Mouse (Mus musculus): ENCODE data around the gene Taar8b. TPM values are rescaled to one million over a fixed set of nuclear protein-coding genes. Genes with fewer than 3 reads are reported as not detected.
"Not testable (repeated sequence)": the region's sequence is repeated elsewhere in the genome, so short reads cannot be mapped to it uniquely, and the experiment has no call there.

Taar8b gene
- polyA plus RNA-seq, 1 experiment from 2014 or later = not detected

GRCm38 (mm10) chr10:24111116-24111778, 19.2 kb upstream of the Taar8b start:
- 35% methylated on average over 6 of the region's 6 CpGs for WGBS (ENCODE audit: insufficient replicate concordance)
- H3K4me2 ChIP-seq (ENCODE audit: low read depth, low read length) = no peak overlapping the region
- no peaks in the 10 kb centered on the region for H3K36me3 ChIP-seq (replicated peaks; ENCODE audit: insufficient read depth, low read length)
- ATAC-seq (peak; percentile 38; the same call in 1 of the 2 replicates), DNase-seq (peak; percentile 57)
- no peaks in the 10 kb centered on the region for H3K27me3 ChIP-seq (ENCODE audit: insufficient read depth, low read length)
- no peaks in the 10 kb centered on the region for H3K9me3 ChIP-seq (ENCODE audit: low read length)
- H3K4me1 ChIP-seq (ENCODE audit: insufficient read depth) = no peaks in the 10 kb centered on the region
- H3K27ac ChIP-seq (ENCODE audit: low read depth) = no peak overlapping the region
- H3K9ac ChIP-seq (replicated peaks) = no peak overlapping the region
- no peak overlapping the region for H3K4me3 ChIP-seq (ENCODE audit: low read depth, low read length)
- TF ChIP-seq CTCF (IDR thresholded peaks at IDR 0.05; ENCODE audit: low read depth) (peak; percentile 81), EP300 (IDR thresholded peaks at IDR 0.05; ENCODE audit: low read depth) (no peak)

- H3K9ac ChIP-seq (replicated peaks); H3K27ac ChIP-seq (ENCODE audit: low read depth); H3K4me2 ChIP-seq (ENCODE audit: low read depth, low read length); H3K36me3 ChIP-seq (replicated peaks; ENCODE audit: insufficient read depth, low read length); ATAC-seq; DNase-seq; H3K4me1 ChIP-seq (ENCODE audit: insufficient read depth); H3K27me3 ChIP-seq (ENCODE audit: insufficient read depth, low read length); H3K4me3 ChIP-seq (ENCODE audit: low read depth, low read length); H3K9me3 ChIP-seq (ENCODE audit: low read length): not testable (repeated sequence)
- 83% methylated on average over 8 of the region's 8 CpGs for WGBS (ENCODE audit: insufficient replicate concordance)
Observed at GRCm38 (mm10) chr10:24109434-24109833, 17.3 kb upstream of the Taar8b start, which contains the start of gene Taar9. Gene Taar9 (minus strand): TSS chr10:24109534.

DNA sequence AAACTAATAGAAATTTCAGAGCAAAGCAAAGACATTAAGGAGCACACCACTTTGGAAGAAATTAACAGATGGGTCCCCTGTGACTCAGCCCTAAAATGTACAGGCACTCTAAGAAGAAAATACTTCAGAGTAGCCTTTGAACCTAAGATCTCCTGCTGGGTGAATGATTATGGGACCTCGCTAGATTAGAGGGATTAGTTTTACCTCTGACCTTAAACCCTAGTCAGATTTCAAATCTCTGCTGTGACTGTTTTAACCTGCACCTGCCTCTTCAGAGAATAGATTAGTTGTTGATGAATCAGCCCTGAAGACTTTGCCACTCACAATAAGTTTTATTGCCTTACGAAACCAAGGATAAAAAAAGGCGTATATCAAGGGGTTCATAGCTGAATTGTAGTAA, 16.1 kb upstream of the Taar8b start:
- Histone ChIP-seq H3K4me2 (ENCODE audit: low read depth, low read length) (no peak overlapping the region), H3K36me3 (replicated peaks; ENCODE audit: insufficient read depth, low read length) (no peaks in the 10 kb centered on the region), H3K27me3 (ENCODE audit: insufficient read depth, low read length) (no peaks in the 10 kb centered on the region), H3K4me3 (ENCODE audit: low read depth, low read length) (no peak overlapping the region), H3K4me1 (ENCODE audit: insufficient read depth) (no peaks in the 10 kb centered on the region), H3K9me3 (ENCODE audit: low read length) (no peaks in the 10 kb centered on the region), H3K9ac (replicated peaks) (no peak overlapping the region), H3K27ac (ENCODE audit: low read depth) (no peak overlapping the region)
- WGBS (ENCODE audit: insufficient replicate concordance) = 64% methylated on average over 3 of the region's 3 CpGs
- TF ChIP-seq CTCF (IDR thresholded peaks at IDR 0.05; ENCODE audit: low read depth) (no peak), EP300 (IDR thresholded peaks at IDR 0.05; ENCODE audit: low read depth) (no peak)
- no peak for DNase-seq
- ATAC-seq = no peak

- H3K27me3 ChIP-seq (ENCODE audit: insufficient read depth, low read length) = no peaks in the 10 kb centered on the region
- H3K9ac ChIP-seq (replicated peaks) = no peak overlapping the region
- no peak for ATAC-seq
- no peak for DNase-seq
- WGBS (ENCODE audit: insufficient replicate concordance) = 34% methylated on average over 5 of the region's 5 CpGs
- H3K4me3 ChIP-seq (ENCODE audit: low read depth, low read length) = no peak overlapping the region
- no peaks in the 10 kb centered on the region for H3K9me3 ChIP-seq (ENCODE audit: low read length)
- no peak for TF ChIP-seq CTCF (IDR thresholded peaks at IDR 0.05; ENCODE audit: low read depth)
- TF ChIP-seq EP300 (IDR thresholded peaks at IDR 0.05; ENCODE audit: low read depth) = no peak
- no peaks in the 10 kb centered on the region for H3K4me1 ChIP-seq (ENCODE audit: insufficient read depth)
- no peaks in the 10 kb centered on the region for H3K36me3 ChIP-seq (replicated peaks; ENCODE audit: insufficient read depth, low read length)
- no peak overlapping the region for H3K4me2 ChIP-seq (ENCODE audit: low read depth, low read length)
- H3K27ac ChIP-seq (ENCODE audit: low read depth) = no peak overlapping the region
Observed at GRCm38 (mm10) chr10:24107747-24108146, 15.7 kb upstream of the Taar8b start.

DNA sequence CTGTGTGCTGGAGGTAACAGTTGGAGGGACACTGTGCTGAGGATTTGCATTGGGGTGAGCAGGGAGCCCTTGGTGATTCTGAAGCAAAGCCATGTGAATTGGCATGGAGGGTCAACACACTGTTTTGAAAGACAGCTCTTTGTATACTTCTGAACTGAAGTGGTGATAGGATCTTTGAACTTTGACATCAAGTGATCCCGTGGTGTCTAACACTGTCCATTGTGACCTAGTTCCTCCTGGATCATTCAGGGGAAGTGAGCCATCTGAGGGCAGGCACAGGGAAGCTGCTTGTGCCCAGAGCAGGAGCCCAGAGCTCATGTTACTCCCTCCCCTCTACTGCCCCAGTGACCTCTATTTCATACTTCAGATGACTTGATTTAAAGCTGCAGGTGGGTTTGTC, 11.2 kb upstream of the Taar8b start:
- not testable (repeated sequence) for H3K9ac ChIP-seq (replicated peaks); H3K36me3 ChIP-seq (replicated peaks; ENCODE audit: insufficient read depth, low read length); DNase-seq; H3K4me3 ChIP-seq (ENCODE audit: low read depth, low read length); H3K27me3 ChIP-seq (ENCODE audit: insufficient read depth, low read length); H3K4me2 ChIP-seq (ENCODE audit: low read depth, low read length); H3K4me1 ChIP-seq (ENCODE audit: insufficient read depth); H3K9me3 ChIP-seq (ENCODE audit: low read length)
- peak; percentile 94 for ATAC-seq
- peak overlapping the region; percentile 22; the same call in 1 of the 2 replicates for H3K27ac ChIP-seq (ENCODE audit: low read depth)
- WGBS (ENCODE audit: insufficient replicate concordance) = 5% methylated on average over 1 of the region's 1 CpGs

- H3K27me3 ChIP-seq (ENCODE audit: insufficient read depth, low read length); H3K9me3 ChIP-seq (ENCODE audit: low read length); H3K4me1 ChIP-seq (ENCODE audit: insufficient read depth); H3K4me3 ChIP-seq (ENCODE audit: low read depth, low read length); H3K27ac ChIP-seq (ENCODE audit: low read depth); ATAC-seq; H3K4me2 ChIP-seq (ENCODE audit: low read depth, low read length); H3K36me3 ChIP-seq (replicated peaks; ENCODE audit: insufficient read depth, low read length); H3K9ac ChIP-seq (replicated peaks); DNase-seq: not testable (repeated sequence)
- 78% methylated on average over 1 of the region's 3 CpGs for WGBS (ENCODE audit: insufficient replicate concordance)
Observed at GRCm38 (mm10) chr10:24101812-24102211, 9.7 kb upstream of the Taar8b start, which contains the start of gene Taar8c. Gene Taar8c (minus strand): TSS chr10:24101912.

- H3K9me3 ChIP-seq (ENCODE audit: low read length); H3K4me3 ChIP-seq (ENCODE audit: low read depth, low read length); H3K27me3 ChIP-seq (ENCODE audit: insufficient read depth, low read length); DNase-seq; H3K36me3 ChIP-seq (replicated peaks; ENCODE audit: insufficient read depth, low read length); H3K9ac ChIP-seq (replicated peaks); H3K4me1 ChIP-seq (ENCODE audit: insufficient read depth); H3K27ac ChIP-seq (ENCODE audit: low read depth); H3K4me2 ChIP-seq (ENCODE audit: low read depth, low read length): not testable (repeated sequence)
- 44% methylated on average over 2 of the region's 2 CpGs for WGBS (ENCODE audit: insufficient replicate concordance)
- peak; percentile 69; the same call in 1 of the 2 replicates for ATAC-seq
Observed at GRCm38 (mm10) chr10:24097010-24097409, 4.9 kb upstream of the Taar8b start.

All from liver, postnatal 0 days (tissue).